Mouse (Mus musculus) G1E (cell line): ENCODE results near the gene Tmem8. TPM values are rescaled to one million over a fixed set of nuclear protein-coding genes. Genes with fewer than 3 reads are reported as not detected.
A peak's percentile ranks its signal among the peaks of the same experiment; 100 is the strongest.

Source experiments
- ATAC-seq: 2 replicates; pipeline ENCODE4 v1.8.0; 2016; ENCODE audit warnings: mild to moderate bottlenecking; ENCODE audit not compliant: insufficient number of reproducible peaks, poor library complexity, low FRiP score, severe bottlenecking; ENCODE audit errors: extremely low read depth
- DNase-seq: peaks from one replicate; pipeline ENCODE4 v3.0.0; 2012; ENCODE audit warnings: low spot score
- H3K27me3 ChIP-seq: 2 replicates; pipeline ENCODE4 v1.6.1; 2012; ENCODE audit warnings: mild to moderate bottlenecking, low read length, inconsistent platforms; ENCODE audit not compliant: insufficient read depth
- H3K36me3 ChIP-seq: replicated peaks from 2 replicates; pipeline ENCODE3; 2012; ENCODE audit warnings: mild to moderate bottlenecking, inconsistent platforms
- H3K4me1 ChIP-seq: 2 replicates; pipeline ENCODE4 v1.6.1; 2012; ENCODE audit warnings: low read depth, low read length, inconsistent platforms, mixed read lengths; ENCODE audit not compliant: insufficient read depth
- H3K4me3 ChIP-seq: 2 replicates; pipeline ENCODE4 v1.5.1; 2012; ENCODE audit warnings: low read depth, mild to moderate bottlenecking, inconsistent platforms, low read length, moderate library complexity, mixed read lengths
- H3K9me3 ChIP-seq: replicated peaks from 2 replicates; pipeline ENCODE4 v1.6.1; 2012; ENCODE audit warnings: inconsistent platforms
- CTCF ChIP-seq: IDR thresholded peaks from 2 replicates; pipeline ENCODE4 v1.5.1; 2012; ENCODE audit warnings: low read depth, low read length, inconsistent platforms, mixed read lengths
- GATA1 ChIP-seq: IDR thresholded peaks from 2 replicates; pipeline ENCODE4 v1.6.1; 2012; ENCODE audit warnings: borderline replicate concordance, low read length, inconsistent platforms, mixed read lengths
- GATA2 ChIP-seq: IDR thresholded peaks from 2 replicates; pipeline ENCODE4 v1.6.1; 2012; ENCODE audit warnings: low read depth, low read length, inconsistent platforms, borderline replicate concordance
- POLR2AphosphoS5 ChIP-seq: IDR thresholded peaks from 2 replicates; pipeline ENCODE4 v1.6.1; 2012; ENCODE audit warnings: low read depth, low read length, inconsistent platforms; ENCODE audit not compliant: insufficient replicate concordance
- TAL1 ChIP-seq: conservative IDR thresholded peaks from 2 replicates; pipeline ENCODE4 v1.6.1; 2012; ENCODE audit warnings: low read depth, low read length, inconsistent platforms, mixed read lengths
- polyA plus RNA-seq: library from polyadenylated mRNA; stranded (reverse); fragments of >175 nt; gene quantifications from 2 replicates; pipeline ENCODE4 v1.2.3, GENCODE M21; 2012
- total RNA-seq, 2 experiments: library from RNA; stranded (forward) in 1 of 2; stranded (reverse) in 1 of 2; fragments of 200-1000 nt in 1 of 2; fragments of >200 nt in 1 of 2; fragmentation: Nextera tagmentation in 1 of 2; gene quantifications; 2 replicates each; pipeline ENCODE4 v1.2.3; 2014 to 2017

Tmem8 gene
- total and polyA plus RNA-seq, 3 experiments = 3.0 to 6.4 (median 3.5) TPM

DNA sequence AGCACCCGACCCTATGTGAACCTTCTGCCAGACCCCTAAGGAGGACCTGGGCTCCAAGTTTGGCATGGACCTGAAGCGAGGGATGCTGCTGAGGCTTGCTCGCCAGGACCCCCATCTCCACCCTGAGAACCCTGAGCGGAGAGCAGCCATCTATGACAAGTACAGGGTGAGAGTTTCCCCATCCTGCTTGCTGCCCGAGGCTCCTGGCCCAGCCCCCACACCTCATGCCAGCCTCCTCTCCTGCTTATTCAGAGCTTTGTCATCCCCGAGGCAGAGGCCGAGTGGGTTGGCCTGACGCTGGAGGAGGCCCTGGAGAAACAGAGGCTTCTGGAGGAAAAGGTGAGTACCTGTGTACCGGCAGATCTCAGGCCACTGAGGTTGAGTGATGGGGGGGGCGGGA, 12.1 kb downstream of the Tmem8 start:
- Histone ChIP-seq H3K36me3 (peaks cover 68% of the 10 kb centered on the region), H3K4me3 (no peak overlapping the region; the same call in 1 of the 2 replicates), H3K27me3 (no peaks in the 10 kb centered on the region), H3K9me3 (no peaks in the 10 kb centered on the region), H3K4me1 (peaks cover 37% of the 10 kb centered on the region)
- no peak for TF ChIP-seq GATA1
- TF ChIP-seq POLR2AphosphoS5 = no peak
- TF ChIP-seq TAL1 = no peak
- no peak for TF ChIP-seq GATA2
- no peak for TF ChIP-seq CTCF
- ATAC-seq (no peak), DNase-seq (no peak)

DNA sequence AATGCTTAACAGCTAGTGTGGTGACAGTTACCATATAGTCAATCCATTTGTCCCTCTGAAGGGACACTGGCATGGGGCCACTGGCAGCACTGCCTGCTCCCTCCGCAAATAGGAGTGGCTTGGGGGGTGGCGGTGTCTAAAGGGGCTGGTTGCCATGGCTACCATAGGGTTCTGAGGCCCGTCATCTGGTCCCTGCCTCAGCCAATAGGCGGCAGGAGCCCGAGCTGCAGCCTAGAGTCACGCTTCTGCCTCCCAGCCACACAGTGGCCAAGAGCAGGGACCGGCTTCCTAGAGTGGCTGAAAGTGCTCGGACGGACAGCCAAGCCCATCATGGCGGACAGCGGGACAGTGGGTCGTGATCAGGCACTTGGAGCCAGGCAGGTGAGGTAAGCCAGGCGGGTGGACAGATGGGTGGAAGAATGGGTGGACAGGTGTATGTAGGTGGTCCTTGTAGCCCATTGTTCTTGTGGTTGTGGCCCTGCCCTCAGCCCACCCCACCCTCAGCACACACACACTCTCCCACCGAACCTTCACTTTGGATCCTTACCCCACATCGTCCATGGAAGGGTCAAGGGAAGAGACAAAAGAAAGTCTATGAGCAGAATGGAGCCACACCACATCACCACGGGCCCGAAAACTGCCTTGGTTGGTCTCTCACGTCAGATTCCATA, 18.1 kb downstream of the Tmem8 start:
- Histone ChIP-seq H3K36me3 (peaks cover 89% of the 10 kb centered on the region), H3K9me3 (no peaks in the 10 kb centered on the region), H3K27me3 (no peaks in the 10 kb centered on the region), H3K4me1 (peaks cover 8% of the 10 kb centered on the region), H3K4me3 (no peak overlapping the region)
- no peak for ATAC-seq
- no peak for TF ChIP-seq CTCF
- TF ChIP-seq GATA2 = no peak
- TF ChIP-seq GATA1 = no peak
- TF ChIP-seq TAL1 = no peak
- no peak for TF ChIP-seq POLR2AphosphoS5
- DNase-seq = no peak

- peaks cover 8% of the 10 kb centered on the region for H3K4me1 ChIP-seq
- TF ChIP-seq TAL1 (no peak), GATA2 (no peak), GATA1 (no peak)
- no peaks in the 10 kb centered on the region for H3K9me3 ChIP-seq
- DNase-seq (no peak), ATAC-seq (no peak)
- peaks cover 81% of the 10 kb centered on the region for H3K36me3 ChIP-seq
- H3K4me3 ChIP-seq = no peak overlapping the region
- H3K27me3 ChIP-seq = no peaks in the 10 kb centered on the region
Observed at GRCm38 (mm10) chr17:26131856-26132853, 19.1 kb downstream of the Tmem8 start.

DNA sequence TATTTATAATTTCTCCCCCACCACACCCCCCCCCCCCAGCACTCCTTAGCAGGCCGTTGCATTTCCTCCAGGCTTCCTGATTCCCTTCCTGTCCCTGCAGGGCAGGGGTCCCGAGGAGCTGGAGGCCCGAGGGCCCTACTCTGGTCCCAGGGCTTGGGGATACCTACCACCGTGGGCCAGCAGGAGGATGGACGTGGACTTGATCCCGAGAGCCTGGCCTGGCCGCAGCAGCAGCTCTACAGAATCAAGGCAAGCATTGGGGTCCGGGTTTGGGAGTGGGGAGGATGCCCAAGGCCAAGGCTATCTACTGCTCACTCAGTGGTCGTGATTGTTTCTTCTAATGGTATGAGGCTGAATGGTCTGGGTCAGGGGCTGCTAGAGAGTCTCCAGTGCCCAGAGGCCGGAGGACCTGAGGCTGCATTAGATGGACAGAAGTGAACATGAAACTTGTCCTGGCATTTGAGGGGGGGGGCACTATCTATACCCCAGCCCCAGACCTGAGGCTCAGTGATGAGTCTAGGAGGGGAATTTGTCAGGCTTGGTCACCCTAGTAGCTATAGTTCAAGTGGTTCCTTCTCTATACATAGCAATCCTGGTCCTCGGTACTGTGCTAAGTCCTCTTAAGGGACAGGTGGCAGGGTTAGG, 24.1 kb downstream of the Tmem8 start:
- Histone ChIP-seq H3K36me3 (peaks cover 47% of the 10 kb centered on the region), H3K27me3 (no peaks in the 10 kb centered on the region), H3K9me3 (no peaks in the 10 kb centered on the region), H3K4me3 (no peak overlapping the region; the same call in 1 of the 2 replicates), H3K4me1 (peaks cover 43% of the 10 kb centered on the region)
- DNase-seq = no peak
- no peak for TF ChIP-seq CTCF
- TF ChIP-seq GATA1 = no peak
- no peak for TF ChIP-seq TAL1
- TF ChIP-seq GATA2 = no peak
- no peak for TF ChIP-seq POLR2AphosphoS5
- no peak for ATAC-seq

GRCm38 (mm10) chr17:26137751-26138130, 24.6 kb downstream of the Tmem8 start:
- H3K9me3 ChIP-seq = no peaks in the 10 kb centered on the region
- ATAC-seq = no peak
- H3K4me1 ChIP-seq = peaks cover 44% of the 10 kb centered on the region
- H3K36me3 ChIP-seq = peaks cover 47% of the 10 kb centered on the region
- no peaks in the 10 kb centered on the region for H3K27me3 ChIP-seq
- no peak for DNase-seq
- no peak for TF ChIP-seq TAL1
- no peak for TF ChIP-seq GATA2
- TF ChIP-seq GATA1 = no peak
- no peak for TF ChIP-seq CTCF
- no peak for TF ChIP-seq POLR2AphosphoS5
- H3K4me3 ChIP-seq = peak overlapping the region; percentile 88

DNA sequence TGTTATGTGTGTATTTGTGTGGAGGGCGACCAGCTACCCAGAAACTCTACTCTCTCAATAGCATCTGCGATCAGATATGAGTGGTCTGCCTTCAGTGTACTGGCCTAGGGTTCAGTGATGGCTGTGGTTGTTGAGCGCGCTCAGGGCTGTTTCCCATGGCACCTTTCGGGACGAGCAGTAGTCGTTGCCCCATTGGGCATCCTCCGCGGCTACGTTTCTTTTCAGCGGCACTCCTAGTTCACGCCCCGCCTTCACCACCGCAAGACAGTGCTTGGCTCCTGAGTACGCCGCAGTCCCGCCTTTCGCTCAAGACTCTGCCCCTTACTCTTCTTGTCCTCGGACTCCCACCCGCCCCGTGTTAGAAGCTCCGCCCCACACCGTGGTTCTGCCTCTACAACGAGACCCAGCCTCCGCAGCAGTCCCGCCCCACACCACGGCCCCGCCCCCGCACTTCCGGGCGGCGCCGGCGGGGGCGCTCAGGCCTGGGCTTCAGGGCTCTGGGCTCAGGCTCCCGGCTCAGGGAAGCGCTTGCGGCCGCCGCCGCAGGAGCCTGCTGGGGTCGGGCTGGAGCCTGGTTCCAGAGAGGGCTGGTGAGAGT, 25.2 kb downstream of the Tmem8 start, which contains the start of gene Axin1:
Gene Axin1 (plus strand): TSS at position 450 of the 598 bp plus-strand sequence.
- TF ChIP-seq GATA2 (no peak), CTCF (no peak), GATA1 (no peak), TAL1 (no peak), POLR2AphosphoS5 (no peak)
- H3K4me1 ChIP-seq = peaks cover 46% of the 10 kb centered on the region
- peak; percentile 87 for DNase-seq

More for the DNA sequence above, 25.2 kb downstream of the Tmem8 start, which contains the start of gene Axin1:
- Histone ChIP-seq H3K4me3 (peak within 1 kb of the TSS; percentile 88), H3K36me3 (peaks cover 48% of the 10 kb centered on the region), H3K27me3 (no peaks in the 10 kb centered on the region), H3K9me3 (no peaks in the 10 kb centered on the region)
- ATAC-seq = peak; percentile 91
